Mouse (Mus musculus) CH12.LX (cell line): ENCODE results near the gene App. TPM values are rescaled to one million over a fixed set of nuclear protein-coding genes. Genes with fewer than 3 reads are reported as not detected.
A peak's percentile ranks its signal among the peaks of the same experiment; 100 is the strongest.

ENCODE experiments used
- DNase-seq: peaks from one replicate; pipeline ENCODE4 v3.0.0-alpha.2; 2013; ENCODE audit errors: extremely low read depth
- H3K27ac ChIP-seq: 2 replicates; pipeline ENCODE4 v1.5.1; 2012; ENCODE audit warnings: low read depth, mild to moderate bottlenecking, control low read depth, moderate library complexity; ENCODE audit not compliant: insufficient read depth
- H3K27me3 ChIP-seq: replicated peaks from 2 replicates; pipeline ENCODE3; 2012; ENCODE audit warnings: inconsistent platforms
- H3K36me3 ChIP-seq, 2 experiments: replicated peaks in 1 of 2; 2 replicates each; pipeline versions ENCODE3 to v1.6.1; 2012; ENCODE audit warnings: inconsistent platforms in 1 of 2, low read length in 1 of 2, mild to moderate bottlenecking in 1 of 2, mixed read lengths in 1 of 2, moderate library complexity in 1 of 2; ENCODE audit not compliant: control insufficient read depth in 1 of 2, insufficient read depth in 1 of 2
- H3K4me1 ChIP-seq, 2 experiments: 2 replicates each; pipeline ENCODE4 v1.6.1; 2012; ENCODE audit warnings: inconsistent platforms in 1 of 2, moderate library complexity in 1 of 2; ENCODE audit not compliant: insufficient read depth in 2 of 2, control insufficient read depth in 1 of 2
- H3K4me2 ChIP-seq: 2 replicates; pipeline ENCODE4 v1.6.1; 2012; ENCODE audit warnings: low read depth, mild to moderate bottlenecking, control low read depth; ENCODE audit not compliant: poor library complexity, insufficient read depth, severe bottlenecking
- H3K4me3 ChIP-seq, 3 experiments: fragments of 150-350 bp in 1 of 3; sonication (generic) in 1 of 3; replicated peaks in 1 of 3; 2 replicates each; pipeline versions ENCODE3 to v1.5.1; 2011 to 2012; ENCODE audit warnings: low read depth in 2 of 3, low read length in 2 of 3, mild to moderate bottlenecking in 2 of 3, moderate library complexity in 2 of 3, control low read depth in 1 of 3, improper control_type of control experiment in 1 of 3, inconsistent platforms in 1 of 3, mixed read lengths in 1 of 3; ENCODE audit not compliant: poor library complexity in 1 of 3
- H3K79me2 ChIP-seq: replicated peaks from 2 replicates; pipeline ENCODE4 v1.6.1; 2012; ENCODE audit warnings: mild to moderate bottlenecking, moderate library complexity; ENCODE audit not compliant: control insufficient read depth, poor library complexity, insufficient read depth, severe bottlenecking; ENCODE audit errors: extremely low read depth
- H3K9ac ChIP-seq: 2 replicates; pipeline ENCODE4 v1.6.1; 2012; ENCODE audit warnings: low read depth, mild to moderate bottlenecking, control low read depth, moderate library complexity; ENCODE audit not compliant: insufficient read depth
- H3K9me3 ChIP-seq: replicated peaks from 2 replicates; pipeline ENCODE3; 2012; ENCODE audit warnings: low read length, inconsistent platforms, mixed read lengths
- CHD2 ChIP-seq: IDR thresholded peaks from 2 replicates; pipeline ENCODE4 v1.6.1; 2011; ENCODE audit warnings: low read length, improper control_type of control experiment
- E2F4 ChIP-seq: IDR thresholded peaks from 2 replicates; pipeline ENCODE4 v1.6.1; 2011; ENCODE audit warnings: low read depth, low read length, improper control_type of control experiment; ENCODE audit not compliant: insufficient replicate concordance
- EP300 ChIP-seq: IDR thresholded peaks from 2 replicates; pipeline ENCODE4 v1.6.1; 2011; ENCODE audit warnings: low read length, improper control_type of control experiment
- ETS1 ChIP-seq: conservative IDR thresholded peaks from 2 replicates; pipeline ENCODE4 v1.6.1; 2012; ENCODE audit warnings: low read depth, mild to moderate bottlenecking, inconsistent platforms, low read length, improper control_type of control experiment, moderate library complexity
- GABPA ChIP-seq: IDR thresholded peaks from 2 replicates; pipeline ENCODE4 v1.6.1; 2012; ENCODE audit warnings: low read depth, low read length, improper control_type of control experiment, inconsistent platforms; ENCODE audit not compliant: insufficient replicate concordance
- IRF4 ChIP-seq: IDR thresholded peaks from 2 replicates; pipeline ENCODE4 v1.6.1; 2014; ENCODE audit warnings: low read depth, mild to moderate bottlenecking, inconsistent platforms, low read length, improper control_type of control experiment
- JUN ChIP-seq: IDR thresholded peaks from 2 replicates; pipeline ENCODE4 v1.6.1; 2011; ENCODE audit warnings: low read depth, mild to moderate bottlenecking, low read length, improper control_type of control experiment, moderate library complexity; ENCODE audit not compliant: insufficient read depth
- JUND ChIP-seq: conservative IDR thresholded peaks from 2 replicates; pipeline ENCODE4 v1.6.1; 2011; ENCODE audit warnings: low read depth, low read length, improper control_type of control experiment
- MAX ChIP-seq: IDR thresholded peaks from 2 replicates; pipeline ENCODE4 v1.6.1; 2011; ENCODE audit warnings: low read length, improper control_type of control experiment
- MXI1 ChIP-seq: IDR thresholded peaks from 2 replicates; pipeline ENCODE4 v1.6.1; 2011; ENCODE audit warnings: mild to moderate bottlenecking, low read depth, low read length, improper control_type of control experiment
- MYC ChIP-seq: IDR thresholded peaks from 2 replicates; pipeline ENCODE4 v1.6.1; 2011; ENCODE audit warnings: low read depth, mild to moderate bottlenecking, improper control_type of control experiment, low read length
- NELFE ChIP-seq: IDR thresholded peaks from 2 replicates; pipeline ENCODE4 v1.6.1; 2011; ENCODE audit warnings: low read depth, low read length, improper control_type of control experiment
- PAX5 ChIP-seq: IDR thresholded peaks from 2 replicates; pipeline ENCODE4 v1.6.1; 2012; ENCODE audit warnings: low read length, inconsistent platforms, mixed read lengths
- RAD21 ChIP-seq: IDR thresholded peaks from 2 replicates; pipeline ENCODE4 v1.6.1; 2011; ENCODE audit warnings: low read depth, mild to moderate bottlenecking, low read length, improper control_type of control experiment, moderate library complexity
- RCOR1 ChIP-seq: conservative IDR thresholded peaks from 2 replicates; pipeline ENCODE4 v1.6.1; 2012; ENCODE audit warnings: low read depth, mild to moderate bottlenecking, inconsistent platforms, low read length, improper control_type of control experiment
- SIN3A ChIP-seq: IDR thresholded peaks from 2 replicates; pipeline ENCODE4 v1.6.1; 2012; ENCODE audit warnings: low read length, improper control_type of control experiment, inconsistent platforms
- TBP ChIP-seq: conservative IDR thresholded peaks from 2 replicates; pipeline ENCODE4 v1.6.1; 2011; ENCODE audit warnings: low read depth, low read length, improper control_type of control experiment
- UBTF ChIP-seq: IDR thresholded peaks from 2 replicates; pipeline ENCODE4 v1.6.1; 2012; ENCODE audit warnings: low read depth, mild to moderate bottlenecking, inconsistent platforms, low read length, improper control_type of control experiment, moderate library complexity
- USF1 ChIP-seq: IDR thresholded peaks from 2 replicates; pipeline ENCODE4 v1.6.1; 2014; ENCODE audit warnings: low read depth, mild to moderate bottlenecking, inconsistent platforms, low read length, improper control_type of control experiment
- ZC3H11A ChIP-seq: IDR thresholded peaks from 2 replicates; pipeline ENCODE4 v1.6.1; 2012; ENCODE audit warnings: low read depth, mild to moderate bottlenecking, inconsistent platforms, low read length, improper control_type of control experiment
- ZKSCAN1 ChIP-seq: IDR thresholded peaks from 2 replicates; pipeline ENCODE4 v1.6.1; 2012; ENCODE audit warnings: low read depth, inconsistent platforms, low read length, improper control_type of control experiment, borderline replicate concordance
- ZNF384 ChIP-seq: IDR thresholded peaks from 2 replicates; pipeline ENCODE4 v1.6.1; 2012; ENCODE audit warnings: low read depth, low read length, improper control_type of control experiment, inconsistent platforms
- dilution Hi-C: fragments of 300-500 bp; cut with MboI; formaldehyde crosslinking; loops from 2 replicates; pipeline ENCODE4 v1.14.3; 2020; ENCODE audit warnings: low sequenced_read_pairs; ENCODE audit not compliant: extremely low pct_unique_long_range_greater_than_20kb, extremely low pct_ligation_motif_present
- in situ Hi-C: fragments of 300-500 bp; cut with MboI; formaldehyde crosslinking; loops from 3 replicates; pipeline ENCODE4 v1.14.3; 2019; ENCODE audit warnings: low sequenced_read_pairs, low pct_ligation_motif_present, low pct_unique_long_range_greater_than_20kb, mixed read lengths
- polyA plus RNA-seq: library from polyadenylated mRNA; unstranded; fragments of >175 nt; gene quantifications from 2 replicates; pipeline ENCODE4 v1.2.1, GENCODE M21; 2012; ENCODE audit warnings: low read depth; ENCODE audit not compliant: insufficient read length
- total RNA-seq, 2 experiments: library from RNA; depleted of rRNA; stranded (reverse); fragments of 300-350 nt in 1 of 2; fragments of >200 nt in 1 of 2; gene quantifications; 2 replicates each; pipeline ENCODE4 v1.2.3; 2012 to 2014

The App gene
- total and polyA plus RNA-seq, 3 experiments, result 31.1 to 99.2 (median 84.1) TPM

- TF ChIP-seq TBP (no peak), JUN (0 out of 2 replicates have a peak, but pooled peaks have one; percentile 6), GABPA (no peak), PAX5 (no peak), RCOR1 (no peak), ZKSCAN1 (no peak), UBTF (no peak)
- TF ChIP-seq, all 38 proteins: peak for 10
Measured at GRCm38 (mm10) chr16:85071791-85072190, 101.8 kb downstream of the App start (continued).

DNA sequence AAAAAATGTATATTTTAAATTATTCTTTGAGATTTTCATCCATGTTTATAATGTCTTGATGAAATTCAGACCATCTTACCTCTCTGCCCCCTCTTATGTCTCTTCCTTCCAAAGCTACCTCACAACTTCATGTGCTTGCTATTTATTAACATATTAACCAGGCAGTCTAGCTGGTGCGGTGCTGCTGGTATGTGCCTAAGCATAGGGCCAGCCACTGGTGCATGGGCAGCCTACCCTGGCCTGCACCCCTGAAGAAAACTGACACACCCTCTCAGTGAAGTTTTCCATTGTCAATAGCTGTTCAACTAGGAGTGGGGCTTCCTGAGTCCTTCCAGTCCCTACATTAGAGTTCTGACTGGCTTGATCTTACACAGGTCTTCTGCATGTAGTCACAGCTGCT is 102.3 kb downstream of the App start:
- no peak overlapping the region for H3K9ac ChIP-seq
- dilution Hi-C loops (no loop called here), in situ Hi-C loops (no loop called here)
- no peaks in the 10 kb centered on the region for H3K27me3 ChIP-seq
- H3K27ac ChIP-seq, result peak overlapping the region; percentile 57; the same call in 1 of the 2 replicates
- H3K4me1 ChIP-seq, result peaks cover 14 to 25% of the 10 kb centered on the region in 2 experiments
- H3K36me3 ChIP-seq, result peaks cover 17 to 52% of the 10 kb centered on the region in 2 experiments
- no peak for DNase-seq
- H3K9me3 ChIP-seq, result peaks cover 4% of the 10 kb centered on the region
- no peaks in the 10 kb centered on the region for H3K79me2 ChIP-seq
- no peak overlapping the region for H3K4me3 ChIP-seq
- no peak overlapping the region for H3K4me2 ChIP-seq
- TF ChIP-seq MAX, result peak; percentile 19
- TF ChIP-seq JUND, result no peak
- TF ChIP-seq E2F4, result no peak
- TF ChIP-seq CHD2, result no peak
- no peak for TF ChIP-seq IRF4
- no peak for TF ChIP-seq ETS1
- TF ChIP-seq MXI1, result 0 out of 2 replicates have a peak, but pooled peaks have one; percentile 10
- 0 out of 2 replicates have a peak, but pooled peaks have one; percentile 34 for TF ChIP-seq SIN3A

GRCm38 (mm10) chr16:85067254-85067893 is 106.2 kb downstream of the App start:
- no peak overlapping the region for H3K4me2 ChIP-seq
- H3K9me3 ChIP-seq, result peaks cover 4% of the 10 kb centered on the region
- no peak overlapping the region for H3K4me3 ChIP-seq
- no peak for DNase-seq
- dilution Hi-C loops (no loop called here), in situ Hi-C loops (no loop called here)
- no peak overlapping the region for H3K9ac ChIP-seq
- H3K27me3 ChIP-seq, result no peaks in the 10 kb centered on the region
- TF ChIP-seq RCOR1 (no peak), ZC3H11A (no peak), NELFE (no peak), ZNF384 (no peak), MYC (no peak), EP300 (no peak), UBTF (no peak), RAD21 (no peak), SIN3A (no peak), USF1 (no peak)
- no peak overlapping the region for H3K27ac ChIP-seq
- peaks cover 10 to 46% of the 10 kb centered on the region in 2 experiments for H3K36me3 ChIP-seq
- H3K79me2 ChIP-seq, result no peaks in the 10 kb centered on the region
- peaks cover 9 to 24% of the 10 kb centered on the region in 2 experiments for H3K4me1 ChIP-seq
